Mouse (Mus musculus): ENCODE data around the gene Plin4. TPM values are rescaled to one million over a fixed set of nuclear protein-coding genes. Genes with fewer than 3 reads are reported as not detected.
A peak's percentile ranks its signal among the peaks of the same experiment; 100 is the strongest.
"Not testable (repeated sequence)": the region's sequence is repeated elsewhere in the genome, so short reads cannot be mapped to it uniquely, and the experiment has no call there.

The Plin4 gene
- polyA plus RNA-seq, 1 experiment from 2014 or later, result 0.05 TPM

- Histone ChIP-seq H3K9me3 (replicated peaks) (no peaks in the 10 kb centered on the region), H3K27ac (ENCODE audit: poor library complexity, severe bottlenecking) (no peak overlapping the region), H3K36me3 (peaks cover 90% of the 10 kb centered on the region), H3K4me3 (no peak overlapping the region), H3K4me2 (no peak overlapping the region), H3K4me1 (replicated peaks) (no peaks in the 10 kb centered on the region), H3K9ac (no peak overlapping the region), H3K27me3 (replicated peaks) (no peaks in the 10 kb centered on the region)
- ATAC-seq (ENCODE audit: insufficient number of reproducible peaks, low FRiP score), result no peak
- 88% methylated on average over 15 of the region's 15 CpGs for WGBS
Measured at GRCm38 (mm10) chr17:56098711-56099572, 10.7 kb downstream of the Plin4 start.

GRCm38 (mm10) chr17:56098180-56098579 lies 11.4 kb downstream of the Plin4 start:
- Histone ChIP-seq H3K9me3 (replicated peaks) (no peaks in the 10 kb centered on the region), H3K36me3 (peaks cover 88% of the 10 kb centered on the region), H3K27me3 (replicated peaks) (no peaks in the 10 kb centered on the region), H3K27ac (ENCODE audit: poor library complexity, severe bottlenecking) (no peak overlapping the region), H3K9ac (no peak overlapping the region), H3K4me3 (no peak overlapping the region), H3K4me1 (replicated peaks) (no peaks in the 10 kb centered on the region), H3K4me2 (no peak overlapping the region)
- WGBS, result 88% methylated on average over 8 of the region's 8 CpGs
- ATAC-seq (ENCODE audit: insufficient number of reproducible peaks, low FRiP score), result no peak

- no peaks in the 10 kb centered on the region for H3K9me3 ChIP-seq (replicated peaks)
- no peak overlapping the region for H3K4me3 ChIP-seq
- no peak overlapping the region for H3K27ac ChIP-seq (ENCODE audit: poor library complexity, severe bottlenecking)
- ATAC-seq (ENCODE audit: insufficient number of reproducible peaks, low FRiP score), result no peak
- WGBS, result 92% methylated on average over 12 of the region's 12 CpGs
- H3K27me3 ChIP-seq (replicated peaks), result no peaks in the 10 kb centered on the region
- H3K9ac ChIP-seq, result no peak overlapping the region
- H3K4me2 ChIP-seq, result no peak overlapping the region
- peaks cover 83% of the 10 kb centered on the region for H3K36me3 ChIP-seq
- no peaks in the 10 kb centered on the region for H3K4me1 ChIP-seq (replicated peaks)
Measured at GRCm38 (mm10) chr17:56096883-56097282, 12.7 kb downstream of the Plin4 start.

- no peak overlapping the region for H3K4me3 ChIP-seq
- H3K9me3 ChIP-seq (replicated peaks), result no peaks in the 10 kb centered on the region
- no peak for ATAC-seq (ENCODE audit: insufficient number of reproducible peaks, low FRiP score)
- peaks cover 71% of the 10 kb centered on the region for H3K36me3 ChIP-seq
- H3K27me3 ChIP-seq (replicated peaks), result no peaks in the 10 kb centered on the region
- WGBS, result 90% methylated on average over 1 of the region's 1 CpGs
- no peak overlapping the region for H3K27ac ChIP-seq (ENCODE audit: poor library complexity, severe bottlenecking)
- no peak overlapping the region for H3K4me2 ChIP-seq
- no peak overlapping the region for H3K9ac ChIP-seq
- H3K4me1 ChIP-seq (replicated peaks), result no peaks in the 10 kb centered on the region
Measured at GRCm38 (mm10) chr17:56092794-56093193, 16.8 kb downstream of the Plin4 start.

- ATAC-seq (ENCODE audit: insufficient number of reproducible peaks, low FRiP score), result no peak
Measured at GRCm38 (mm10) chr17:56092312-56092711, 17.3 kb downstream of the Plin4 start.

GRCm38 (mm10) chr17:56080781-56081585 lies 28.6 kb downstream of the Plin4 start:
- Histone ChIP-seq H3K27ac (ENCODE audit: poor library complexity, severe bottlenecking) (peak overlapping the region; percentile 17; the same call in 1 of the 2 replicates), H3K36me3 (peaks cover 29% of the 10 kb centered on the region), H3K4me3 (peak overlapping the region; percentile 92), H3K9me3 (replicated peaks) (no peaks in the 10 kb centered on the region), H3K27me3 (replicated peaks) (no peaks in the 10 kb centered on the region), H3K4me1 (replicated peaks) (peaks cover 19% of the 10 kb centered on the region), H3K9ac (peak overlapping the region; percentile 92), H3K4me2 (peak overlapping the region; percentile 93)
- ATAC-seq (ENCODE audit: insufficient number of reproducible peaks, low FRiP score), result no peak
- 16% methylated on average over 8 of the region's 8 CpGs for WGBS

More at GRCm38 (mm10) chr17:56092312-56092711, 17.3 kb downstream of the Plin4 start:
- Histone ChIP-seq H3K4me2 (no peak overlapping the region), H3K9ac (no peak overlapping the region), H3K9me3 (replicated peaks) (no peaks in the 10 kb centered on the region), H3K27ac (ENCODE audit: poor library complexity, severe bottlenecking) (no peak overlapping the region), H3K27me3 (replicated peaks) (no peaks in the 10 kb centered on the region), H3K4me1 (replicated peaks) (no peaks in the 10 kb centered on the region), H3K36me3 (peaks cover 69% of the 10 kb centered on the region), H3K4me3 (no peak overlapping the region)
- 80% methylated on average over 1 of the region's 1 CpGs for WGBS

- peaks cover 23% of the 10 kb centered on the region for H3K36me3 ChIP-seq
- peaks cover 27% of the 10 kb centered on the region for H3K4me1 ChIP-seq (replicated peaks)
- H3K27ac ChIP-seq (ENCODE audit: poor library complexity, severe bottlenecking), result peak overlapping the region; percentile 59; the same call in 1 of the 2 replicates
- peak overlapping the region; percentile 93 for H3K4me2 ChIP-seq
- ATAC-seq (ENCODE audit: insufficient number of reproducible peaks, low FRiP score), result no peak
- under 1% methylated on average over 11 of the region's 11 CpGs for WGBS
- H3K27me3 ChIP-seq (replicated peaks), result no peaks in the 10 kb centered on the region
- H3K4me3 ChIP-seq, result peak overlapping the region; percentile 92
- no peaks in the 10 kb centered on the region for H3K9me3 ChIP-seq (replicated peaks)
- H3K9ac ChIP-seq, result peak overlapping the region; percentile 92
Measured at GRCm38 (mm10) chr17:56079921-56080320, 29.7 kb downstream of the Plin4 start.

GRCm38 (mm10) chr17:56078880-56079795 lies 30.5 kb downstream of the Plin4 start, which contains the start of gene Hdgfl2:
Hdgfl2 (plus strand) TSS chr17:56079634.
- peaks cover 20% of the 10 kb centered on the region for H3K36me3 ChIP-seq
- H3K4me3 ChIP-seq, result peak within 1 kb of the TSS; percentile 92
- peak within 1 kb of the TSS; percentile 59 for H3K27ac ChIP-seq (ENCODE audit: poor library complexity, severe bottlenecking)
- H3K9ac ChIP-seq, result peak within 1 kb of the TSS; percentile 92
- no peaks in the 10 kb centered on the region for H3K9me3 ChIP-seq (replicated peaks)
- no peaks in the 10 kb centered on the region for H3K27me3 ChIP-seq (replicated peaks)
- peaks cover 30% of the 10 kb centered on the region for H3K4me1 ChIP-seq (replicated peaks)
- peak; percentile 93 for ATAC-seq (ENCODE audit: insufficient number of reproducible peaks, low FRiP score)
- H3K4me2 ChIP-seq, result peak within 1 kb of the TSS; percentile 93
- under 1% methylated on average over 61 of the region's 61 CpGs for WGBS

GRCm38 (mm10) chr17:56078361-56078760 lies 31.2 kb downstream of the Plin4 start:
- Histone ChIP-seq H3K4me2 (peak overlapping the region; percentile 60), H3K36me3 (peaks cover 14% of the 10 kb centered on the region), H3K27ac (ENCODE audit: poor library complexity, severe bottlenecking) (peak overlapping the region; percentile 58), H3K4me3 (peak overlapping the region; percentile 92), H3K4me1 (replicated peaks) (peaks cover 36% of the 10 kb centered on the region)
- not testable (repeated sequence) for H3K27me3 ChIP-seq (replicated peaks); ATAC-seq (ENCODE audit: insufficient number of reproducible peaks, low FRiP score); H3K9ac ChIP-seq; H3K9me3 ChIP-seq (replicated peaks)
- 66% methylated on average over 9 of the region's 9 CpGs for WGBS

- peaks cover 36% of the 10 kb centered on the region for H3K4me1 ChIP-seq (replicated peaks)
- peaks cover 12% of the 10 kb centered on the region for H3K36me3 ChIP-seq
- H3K9ac ChIP-seq, result no peak overlapping the region
- no peak for ATAC-seq (ENCODE audit: insufficient number of reproducible peaks, low FRiP score)
- no peaks in the 10 kb centered on the region for H3K9me3 ChIP-seq (replicated peaks)
- H3K4me3 ChIP-seq, result no peak overlapping the region
- no peak overlapping the region for H3K4me2 ChIP-seq
- no peaks in the 10 kb centered on the region for H3K27me3 ChIP-seq (replicated peaks)
- WGBS, result 88% methylated on average over 5 of the region's 5 CpGs
- H3K27ac ChIP-seq (ENCODE audit: poor library complexity, severe bottlenecking), result no peak overlapping the region
Measured at GRCm38 (mm10) chr17:56077523-56077922, 32.1 kb downstream of the Plin4 start.
